In genomic region chrX:33926344-33926743, GRCm38 (mm10) we compare ENCODE assay signal across 31 mouse cellular contexts. TPM values are rescaled to one million over a fixed set of nuclear protein-coding genes. Genes with fewer than 3 reads are reported as not detected.
"Had no signal": no experiment of that assay in that cellular context is flagged by ENCODE, and none has a peak within 500 bp of the region (broad histone marks: within the 10 kb centered on the region; RNA-seq: fewer than 3 reads in every experiment).

No protein-coding gene starts in this region.

RNA-seq across cellular contexts. Expression of gene Btbd35f6, which starts 30.0 kb away (rescaled TPM):
- total RNA-seq: common myeloid progenitor, adult 5-6 weeks; forebrain, postnatal 0 days; gastrocnemius, adult 18-20 months; gastrocnemius, adult 2 months; gastrocnemius, adult 8-10 months; gastrocnemius, postnatal 10 days; gastrocnemius, postnatal 14 days; gastrocnemius, postnatal 36 days; gastrocnemius, postnatal 4 days; granulocyte monocyte progenitor cell, adult 5-6 weeks; heart, adult 18-20 months; heart, adult 2 months; heart, adult 8-10 months had no signal
- polyA plus RNA-seq: cerebellum, adult 2 months; cortical plate, adult 2 months; embryonic facial prominence, embryonic 10.5 days; embryonic facial prominence, embryonic 11.5 days; embryonic facial prominence, embryonic 12.5 days; embryonic facial prominence, embryonic 13.5 days; embryonic facial prominence, embryonic 14.5 days; embryonic facial prominence, embryonic 15.5 days; erythroblast, embryonic 14.5 days; forebrain, embryonic 10.5 days; forebrain, embryonic 11.5 days; forebrain, embryonic 12.5 days; forebrain, embryonic 13.5 days; forebrain, embryonic 14.5 days; forebrain, embryonic 15.5 days; forebrain, embryonic 16.5 days; forebrain, postnatal 0 days; frontal cortex, adult 2 months; gonadal fat pad, adult 2 months; heart, adult 2 months had no signal
